Mouse (Mus musculus): ENCODE measurements around the gene Snd1.

Gene Snd1

GRCm38 (mm10) chr6:28795792-28796515 lies 321.0 kb downstream of the Snd1 start:
- in situ Hi-C loops (cut with MboI, MseI): no loop called here

- in situ Hi-C loops (cut with MboI, MseI): no loop called here
Observed at GRCm38 (mm10) chr6:28799818-28800217, 324.9 kb downstream of the Snd1 start.

GRCm38 (mm10) chr6:28800976-28801375 lies 326.0 kb downstream of the Snd1 start:
- in situ Hi-C loops (cut with MboI, MseI): no loop called here

GRCm38 (mm10) chr6:28803678-28804279 lies 328.8 kb downstream of the Snd1 start:
- in situ Hi-C loops (cut with MboI, MseI): no loop called here

GRCm38 (mm10) chr6:28804751-28805150 lies 329.8 kb downstream of the Snd1 start:
- in situ Hi-C loops (cut with MboI, MseI): no loop called here

GRCm38 (mm10) chr6:28813057-28813456 lies 338.1 kb downstream of the Snd1 start:
- in situ Hi-C loops (cut with MboI, MseI): no loop called here

GRCm38 (mm10) chr6:28814895-28815294 lies 340.0 kb downstream of the Snd1 start:
- in situ Hi-C loops (cut with MboI, MseI): no loop called here

GRCm38 (mm10) chr6:28817039-28817438 lies 342.1 kb downstream of the Snd1 start:
- in situ Hi-C loops (cut with MboI, MseI): no loop called here

GRCm38 (mm10) chr6:28819509-28820358 lies 344.8 kb downstream of the Snd1 start:
- in situ Hi-C loops (cut with MboI, MseI): no loop called here

- in situ Hi-C loops (cut with MboI, MseI): no loop called here
Observed at GRCm38 (mm10) chr6:28822296-28822695, 347.4 kb downstream of the Snd1 start.

GRCm38 (mm10) chr6:28823375-28823774 lies 348.4 kb downstream of the Snd1 start:
- in situ Hi-C loops (cut with MboI, MseI): no loop called here

GRCm38 (mm10) chr6:28823802-28824201 lies 348.9 kb downstream of the Snd1 start:
- in situ Hi-C loops (cut with MboI, MseI): no loop called here

GRCm38 (mm10) chr6:28825894-28826293 lies 351.0 kb downstream of the Snd1 start:
- in situ Hi-C loops (cut with MboI, MseI): no loop called here

- in situ Hi-C loops (cut with MboI, MseI): no loop called here
Observed at GRCm38 (mm10) chr6:28826689-28827389, 351.9 kb downstream of the Snd1 start.

- in situ Hi-C loops (cut with MboI, MseI): no loop called here
Observed at GRCm38 (mm10) chr6:28827565-28827964, 352.6 kb downstream of the Snd1 start.

- in situ Hi-C loops (cut with MboI, MseI): no loop called here
Observed at GRCm38 (mm10) chr6:28828593-28828992, 353.7 kb downstream of the Snd1 start.

GRCm38 (mm10) chr6:28830306-28830705 lies 355.4 kb downstream of the Snd1 start:
- in situ Hi-C loops (cut with MboI, MseI): no loop called here

GRCm38 (mm10) chr6:28831011-28831853 lies 356.3 kb downstream of the Snd1 start, which contains the start of gene Lrrc4:
Lrrc4 (minus strand) TSS chr6:28831747.
- in situ Hi-C loops (cut with MboI, MseI): no loop called here

GRCm38 (mm10) chr6:28831854-28832750 lies 357.2 kb downstream of the Snd1 start:
- in situ Hi-C loops (cut with MboI, MseI): no loop called here

All from T-helper 1 cell (primary cell).